Mouse (Mus musculus) urinary bladder, postnatal 36 days (tissue): ENCODE measurements around the gene Stx1b.
"Not testable (repeated sequence)": the region's sequence is repeated elsewhere in the genome, so short reads cannot be mapped to it uniquely, and the experiment has no call there.

Source experiments
- DNase-seq, 2 experiments: peaks; one replicate each; pipeline ENCODE4 v3.0.0; 2022; ENCODE audit warnings: low spot score in 2 of 2, mixed read lengths in 1 of 2

The Stx1b gene

GRCm38 (mm10) chr7:127776878-127777473 lies 47.4 kb downstream of the Stx1b start:
- DNase-seq, result peak; percentile 92 to 96

- DNase-seq, result peak; percentile 81 to 88
These were observed 47.9 kb downstream of the Stx1b start, which contains the start of gene Setd1a for GRCm38 (mm10) chr7:127776426-127776825. TSS of gene Setd1a (plus strand) at chr7:127776670.

DNA sequence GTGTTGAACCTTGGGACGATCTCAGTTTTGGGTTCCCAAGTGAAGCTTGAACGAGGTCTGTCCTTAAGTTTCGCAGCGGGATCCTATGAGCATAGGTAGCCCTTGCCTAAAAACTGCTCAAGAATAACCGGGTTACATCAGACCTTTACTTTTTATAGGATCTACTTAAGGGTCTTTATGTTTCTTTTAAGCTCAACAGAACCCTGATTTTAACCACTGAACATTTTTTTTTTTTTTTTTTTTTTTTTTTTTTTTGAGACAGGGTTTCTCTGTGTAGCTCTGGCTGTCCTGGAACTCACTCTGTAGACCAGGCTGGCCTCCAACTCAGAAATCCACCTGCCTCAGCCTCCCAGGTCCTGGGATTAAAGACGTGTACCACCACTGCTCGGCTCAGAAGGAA lies 48.5 kb downstream of the Stx1b start:
- DNase-seq, result not testable (repeated sequence)

GRCm38 (mm10) chr7:127773664-127774384 lies 50.5 kb downstream of the Stx1b start:
- peak; percentile 29 to 63 for DNase-seq

DNA sequence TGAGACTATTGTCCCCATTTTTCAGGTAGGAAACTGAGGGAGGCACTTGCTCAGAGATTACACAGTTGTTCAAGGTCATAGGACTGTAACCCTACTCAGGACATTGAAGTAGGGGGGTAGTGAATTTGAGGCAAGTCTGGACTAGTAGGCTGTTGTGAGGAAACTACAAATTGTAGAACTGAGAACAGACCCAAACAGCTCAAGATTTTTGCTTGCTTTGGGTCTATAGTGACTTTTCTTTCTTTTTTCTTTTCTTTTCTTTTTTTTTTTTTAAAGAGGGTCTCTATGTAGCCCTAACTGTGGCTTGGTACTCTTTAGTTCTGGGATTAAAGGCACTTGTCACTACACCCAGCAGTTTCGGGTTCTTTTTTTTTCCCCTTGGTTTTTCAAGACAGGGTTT lies 51.8 kb downstream of the Stx1b start:
- no peak for DNase-seq

DNA sequence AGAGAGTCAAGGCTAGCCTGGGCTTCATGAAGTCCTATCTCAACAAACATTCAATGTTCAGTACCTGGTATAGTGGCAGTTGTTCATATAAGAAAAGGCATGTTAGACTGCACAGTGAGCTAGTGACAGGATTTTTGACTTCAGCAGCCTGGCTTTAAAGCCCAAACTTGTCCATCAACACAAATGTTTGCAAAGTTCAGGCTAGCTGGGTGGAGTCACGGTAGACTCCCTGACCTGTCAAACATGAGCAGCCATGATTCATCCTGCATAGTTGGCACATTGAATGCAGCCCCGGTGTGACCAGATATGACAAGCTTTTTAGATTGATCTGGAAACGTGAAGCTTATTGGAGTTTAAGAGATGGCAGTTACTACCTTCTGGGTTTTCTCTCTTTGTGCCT lies 52.3 kb downstream of the Stx1b start:
- DNase-seq, result peak; percentile 29 to 45

GRCm38 (mm10) chr7:127771262-127771661 lies 53.1 kb downstream of the Stx1b start:
- no peak for DNase-seq

DNA sequence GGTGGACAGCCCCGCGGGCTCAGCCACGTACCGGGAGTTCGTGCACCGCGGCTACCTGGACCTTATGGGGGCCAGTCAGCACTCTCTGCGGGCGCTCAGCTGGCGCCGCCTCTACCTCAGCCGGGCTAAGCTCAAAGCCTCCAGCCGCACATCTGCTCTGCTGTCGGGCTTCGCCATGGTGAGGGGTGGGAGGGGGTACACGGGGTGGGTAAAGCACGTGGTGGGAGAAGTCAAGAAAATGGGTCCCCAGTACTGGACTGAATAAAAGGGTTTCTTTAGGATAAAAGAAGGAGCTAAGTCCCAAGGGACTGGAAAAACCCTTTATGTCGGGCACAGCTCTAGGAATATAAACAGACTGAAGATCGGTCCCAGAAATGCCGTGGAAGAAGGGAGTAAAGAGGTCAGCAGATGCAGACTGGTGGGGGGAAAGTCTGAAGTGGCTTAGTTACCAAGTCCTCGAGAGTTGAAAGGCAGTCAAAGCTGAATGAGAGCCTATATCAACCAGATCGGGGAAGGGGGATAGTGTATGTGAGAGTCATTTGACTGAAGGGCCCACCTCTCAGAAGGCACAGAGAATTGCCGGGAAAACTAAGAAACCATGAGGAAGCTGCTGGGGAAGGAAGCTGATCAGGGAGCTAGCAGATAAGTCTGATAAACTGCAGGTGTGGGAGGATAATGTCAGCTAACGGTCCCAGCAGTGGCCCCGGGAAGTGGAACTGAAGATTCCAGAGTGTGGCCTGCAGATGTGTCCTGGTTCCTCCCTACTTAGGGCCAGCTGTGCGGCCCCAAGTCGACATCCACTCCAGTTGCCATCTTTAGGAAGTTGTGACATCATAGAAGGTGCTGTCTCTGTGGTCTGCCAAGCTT lies 54.1 kb downstream of the Stx1b start:
- DNase-seq, result no peak

DNA sequence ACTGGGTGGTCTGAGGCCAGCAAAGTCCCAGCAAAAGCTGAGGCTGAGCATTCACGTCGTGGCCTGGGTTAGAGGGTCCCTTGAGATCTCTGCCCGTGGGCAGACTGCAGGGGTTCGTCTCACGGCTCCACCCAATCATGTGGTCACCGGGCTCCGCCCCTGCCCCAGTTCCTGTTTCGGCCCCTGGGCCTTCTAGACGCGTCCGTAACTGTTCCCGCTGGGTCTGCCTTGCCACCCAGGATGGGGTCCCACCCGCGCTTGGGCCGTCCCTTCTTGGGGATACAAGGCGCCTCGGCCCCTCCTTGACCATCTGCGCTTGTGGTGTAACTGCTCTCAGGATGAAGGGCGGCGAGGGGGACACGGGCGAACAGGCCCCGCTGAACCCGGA lies 54.7 kb downstream of the Stx1b start, which contains the start of gene Orai3:
Gene Orai3, plus strand, starts transcription at position 165 of the 388 bp plus-strand sequence.
- peak; percentile 91 for DNase-seq

- DNase-seq, result peak; percentile 94 to 96
These were observed 55.3 kb downstream of the Stx1b start for GRCm38 (mm10) chr7:127768997-127769593.

DNA sequence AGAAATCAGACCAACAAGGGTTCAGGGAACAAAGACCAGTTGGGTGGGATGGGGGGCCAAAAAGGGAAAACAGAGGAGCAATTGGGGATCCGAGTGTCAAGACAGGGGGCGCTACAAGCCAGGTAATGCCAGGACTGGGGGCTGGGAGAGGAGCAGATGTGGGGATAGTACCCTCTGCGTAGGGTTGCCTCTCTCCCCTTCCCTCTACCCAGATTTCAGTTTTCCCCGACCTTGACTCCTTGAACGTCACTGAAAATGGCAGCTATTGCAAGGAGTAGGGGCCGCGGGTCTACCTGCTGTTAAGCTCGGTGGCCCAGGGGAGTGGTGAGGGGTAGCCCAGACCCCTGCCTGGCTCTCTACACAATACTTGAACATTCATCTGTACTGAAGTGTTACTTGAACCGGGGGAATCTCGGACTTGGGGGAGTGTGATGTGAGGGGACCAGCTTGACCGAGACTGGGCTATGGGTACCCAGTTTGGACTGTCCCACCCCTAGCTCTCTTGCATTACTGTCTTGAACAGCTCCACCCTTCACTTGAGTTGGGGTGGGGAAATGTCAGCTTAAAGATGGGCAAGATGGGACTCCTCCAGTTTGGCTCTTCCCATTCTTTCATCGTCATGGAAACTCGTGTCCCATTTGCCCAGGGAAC lies 55.9 kb downstream of the Stx1b start:
- no peak for DNase-seq

DNA sequence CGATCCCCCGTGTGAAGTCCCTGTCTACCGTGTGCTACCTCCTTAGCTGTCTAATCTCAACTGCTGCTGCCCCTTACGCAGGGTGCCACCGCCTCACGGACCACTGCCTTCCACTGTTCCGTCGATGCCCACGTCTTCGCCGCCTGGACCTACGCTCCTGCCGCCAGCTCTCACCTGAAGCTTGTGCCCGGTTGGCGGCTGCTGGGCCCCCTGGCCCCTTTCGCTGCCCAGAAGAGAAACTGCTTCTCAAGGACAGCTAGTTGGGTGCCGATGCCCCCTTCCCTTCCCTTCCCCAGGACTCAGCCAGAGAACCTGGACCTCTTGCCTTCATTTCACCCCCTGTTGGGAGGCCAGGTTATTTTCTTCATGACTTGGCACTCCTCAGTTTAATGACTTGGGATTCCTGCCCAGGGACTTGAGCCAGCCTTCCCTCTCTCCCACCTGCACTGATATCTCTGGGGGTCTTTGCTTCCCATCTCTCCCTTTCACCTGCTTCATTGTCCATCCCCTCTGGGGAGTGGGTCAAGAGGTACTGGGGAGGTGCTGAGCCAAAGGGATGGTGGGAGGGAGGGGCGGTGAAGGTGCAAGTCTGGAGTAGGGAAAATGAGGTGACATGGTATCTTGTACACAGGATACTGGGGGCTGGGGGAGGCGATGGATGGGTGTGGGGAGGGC lies 56.5 kb downstream of the Stx1b start:
- DNase-seq, result no peak

GRCm38 (mm10) chr7:127766851-127767609 lies 57.3 kb downstream of the Stx1b start:
- no peak for DNase-seq

- no peak for DNase-seq
These were observed 58.6 kb downstream of the Stx1b start for GRCm38 (mm10) chr7:127765756-127766155.

DNA sequence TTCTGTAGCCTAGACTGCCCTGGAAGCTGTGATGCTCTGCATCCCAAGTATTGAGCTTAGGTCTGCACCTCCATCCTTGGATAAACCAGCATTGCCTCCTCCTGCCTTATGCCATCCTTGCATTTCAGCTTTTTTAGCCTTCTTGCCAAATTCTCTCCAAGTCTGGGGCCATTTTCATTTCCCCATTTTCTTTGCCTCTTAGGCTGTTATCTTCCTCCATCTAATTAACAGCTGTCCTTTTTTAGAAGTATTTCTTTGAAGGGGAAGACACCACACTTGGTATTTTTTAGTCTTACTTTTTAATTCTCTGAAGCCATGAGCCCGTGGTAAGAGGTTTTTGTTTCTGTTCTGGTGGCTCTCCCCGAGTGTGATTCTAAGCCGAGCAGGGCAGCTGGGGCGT lies 60.7 kb downstream of the Stx1b start:
- no peak for DNase-seq

GRCm38 (mm10) chr7:127761026-127761425 lies 63.3 kb downstream of the Stx1b start:
- DNase-seq, result peak; percentile 59 to 72

- DNase-seq, result no peak
These were observed 63.9 kb downstream of the Stx1b start for GRCm38 (mm10) chr7:127760478-127760877.

DNA sequence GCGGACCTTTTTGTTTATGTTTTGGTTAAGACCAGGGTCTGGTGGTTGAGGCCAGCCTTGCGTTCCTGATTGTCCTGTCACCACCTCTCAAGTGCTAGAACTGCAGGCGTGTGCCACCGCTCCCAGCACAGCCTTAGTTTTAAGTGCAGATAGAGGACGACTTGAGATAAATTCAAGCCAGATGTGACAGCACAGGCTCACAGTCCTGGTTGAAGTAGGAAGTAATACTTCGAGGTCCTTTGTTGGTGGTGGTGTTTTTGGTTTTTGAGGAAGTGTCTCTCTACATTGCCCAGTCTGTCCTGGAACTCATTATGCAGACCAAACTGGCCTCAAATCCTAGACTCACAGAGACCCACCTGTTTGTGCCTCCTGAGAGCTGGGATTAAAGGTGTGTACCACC lies 64.6 kb downstream of the Stx1b start:
- DNase-seq, result no peak
